Mouse (Mus musculus) kidney, embryonic 16.5 days (tissue): Measurements from ENCODE around the gene Aebp1. TPM values are rescaled to one million over a fixed set of nuclear protein-coding genes. Genes with fewer than 3 reads are reported as not detected.
A peak's percentile ranks its signal among the peaks of the same experiment; 100 is the strongest.

ENCODE experiments used
- ATAC-seq: fragments of 200-750 bp; cut with Nextera tagmentation; 2 replicates; pipeline ENCODE4 v1.8.0; 2017; ENCODE audit warnings: moderate TSS enrichment; ENCODE audit not compliant: low FRiP score, low TSS enrichment
- H3K27ac ChIP-seq: fragments of 300-500 bp; sonication (generic); 2 replicates; pipeline ENCODE4 v1.5.1; 2014; ENCODE audit warnings: low read length
- H3K27me3 ChIP-seq: fragments of 300-500 bp; sonication (generic); 2 replicates; pipeline ENCODE4 v1.6.1; 2014; ENCODE audit warnings: low read length, control low read depth, mixed read lengths; ENCODE audit not compliant: insufficient read depth
- H3K36me3 ChIP-seq: fragments of 300-500 bp; sonication (generic); 2 replicates; pipeline ENCODE4 v1.6.1; 2014; ENCODE audit warnings: low read length, control low read depth, mixed read lengths; ENCODE audit not compliant: insufficient read depth
- H3K4me1 ChIP-seq: fragments of 300-500 bp; sonication (generic); 2 replicates; pipeline ENCODE4 v1.6.1; 2014; ENCODE audit warnings: low read length, control low read depth, mixed read lengths; ENCODE audit not compliant: insufficient read depth
- H3K4me2 ChIP-seq: fragments of 300-500 bp; sonication (generic); replicated peaks from 2 replicates; pipeline ENCODE4 v1.6.1; 2014; ENCODE audit warnings: low read depth, low read length
- H3K4me3 ChIP-seq: fragments of 300-500 bp; sonication (generic); 2 replicates; pipeline ENCODE4 v1.5.1; 2014; ENCODE audit warnings: mild to moderate bottlenecking, low read length
- H3K9ac ChIP-seq: fragments of 300-500 bp; sonication (generic); replicated peaks from 2 replicates; pipeline ENCODE4 v1.6.1; 2014; ENCODE audit warnings: low read length
- H3K9me3 ChIP-seq: fragments of 300-500 bp; sonication (generic); 2 replicates; pipeline ENCODE4 v1.6.1; 2016; ENCODE audit warnings: low read length, control low read depth
- WGBS: fragments of 180-500 bp; shearing (Covaris S2); extraction: QIAGEN DNeasy Blood & Tissue Kit; methylation state at CpG from one replicate; pipeline ENCODE4 v1.1.7; 2014; 5-methylcytosine and 5-hydroxymethylcytosine counted together
- polyA plus RNA-seq: library from polyadenylated mRNA; unstranded; fragments of >200 nt; fragmentation: Nextera tagmentation; extraction: Ambion mirVana; gene quantifications from 2 replicates; pipeline ENCODE4 v1.2.1, GENCODE M21; 2015

Gene Aebp1
- polyA plus RNA-seq, 1 experiment from 2014 or later = 61.1 TPM

DNA sequence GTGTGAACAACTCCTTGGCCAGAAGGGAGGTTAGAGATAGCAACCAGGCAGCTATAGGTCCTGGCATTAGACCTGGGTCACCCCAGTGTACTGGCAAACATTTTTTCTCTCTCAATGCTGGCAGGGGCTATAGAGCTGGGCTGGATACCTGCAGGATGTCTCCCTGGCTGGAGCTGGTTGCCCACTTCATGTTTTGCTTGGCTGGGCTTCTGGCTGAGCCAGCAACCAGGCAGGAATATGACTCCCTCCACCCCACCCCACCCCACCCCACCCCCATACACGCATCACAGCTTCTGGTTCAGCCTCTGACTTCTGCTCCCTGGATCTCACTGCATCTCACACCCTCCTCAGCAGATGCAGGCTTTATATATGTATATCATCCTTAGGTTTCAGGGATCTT is 9.4 kb upstream of the Aebp1 start:
- Histone ChIP-seq H3K4me1 (peaks cover 20% of the 10 kb centered on the region), H3K27ac (no peak overlapping the region; the same call in 1 of the 2 replicates), H3K4me3 (no peak overlapping the region), H3K36me3 (no peaks in the 10 kb centered on the region), H3K9ac (no peak overlapping the region), H3K9me3 (no peaks in the 10 kb centered on the region), H3K27me3 (no peaks in the 10 kb centered on the region), H3K4me2 (no peak overlapping the region)
- 16% methylated on average over 1 of the region's 1 CpGs for WGBS
- peak; percentile 79 for ATAC-seq

DNA sequence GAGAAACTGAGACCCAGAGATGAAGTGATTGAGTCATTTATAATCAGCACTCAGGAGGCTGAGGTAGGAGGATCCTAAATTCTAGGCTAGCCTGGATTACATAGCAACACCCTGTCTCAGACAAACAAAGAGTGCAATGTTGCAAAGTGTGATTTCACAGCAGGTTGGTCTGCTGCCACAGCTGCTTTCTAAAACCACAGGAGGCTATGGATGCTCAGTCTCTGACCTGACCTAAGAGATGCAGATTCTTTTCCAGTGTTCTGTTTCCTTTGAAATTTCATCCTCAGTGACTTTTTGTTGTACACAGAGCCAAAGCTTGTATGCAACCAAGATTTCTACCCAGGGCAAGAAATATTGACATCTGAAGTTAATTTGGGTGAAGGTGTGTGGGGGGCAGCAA is 6.3 kb upstream of the Aebp1 start:
- Histone ChIP-seq H3K27me3 (no peaks in the 10 kb centered on the region), H3K27ac (no peak overlapping the region), H3K4me1 (peaks cover 16% of the 10 kb centered on the region), H3K9me3 (peaks cover 4% of the 10 kb centered on the region; the same call in 1 of the 2 replicates), H3K4me2 (no peak overlapping the region), H3K36me3 (no peaks in the 10 kb centered on the region), H3K9ac (no peak overlapping the region), H3K4me3 (no peak overlapping the region)
- no peak for ATAC-seq

DNA sequence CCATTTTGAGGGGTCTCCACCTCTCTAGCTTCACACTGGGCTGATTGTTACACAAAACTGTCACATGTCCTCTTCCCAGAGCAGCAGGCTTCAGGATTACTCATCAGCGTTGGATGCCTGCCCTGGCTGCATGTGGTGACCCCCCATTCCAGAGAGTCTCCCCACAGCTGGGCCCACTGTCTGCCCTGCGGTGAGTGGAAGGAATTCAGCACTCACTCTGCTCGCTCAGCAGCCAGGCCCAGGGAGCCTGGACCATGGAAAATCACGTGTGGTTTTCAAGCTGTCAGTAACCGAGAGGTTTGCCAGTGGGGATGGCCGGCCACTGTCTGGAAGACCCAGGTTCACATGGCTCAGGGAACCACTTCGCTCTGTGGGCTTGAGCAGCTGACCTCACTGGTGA is 5.8 kb upstream of the Aebp1 start:
- H3K9ac ChIP-seq = peak overlapping the region; percentile 7; the same call in 1 of the 2 replicates
- H3K36me3 ChIP-seq = no peaks in the 10 kb centered on the region
- H3K4me2 ChIP-seq = no peak overlapping the region
- peaks cover 4% of the 10 kb centered on the region; the same call in 1 of the 2 replicates for H3K9me3 ChIP-seq
- no peak for ATAC-seq
- 45% methylated on average over 7 of the region's 7 CpGs for WGBS
- H3K27me3 ChIP-seq = no peaks in the 10 kb centered on the region
- H3K4me3 ChIP-seq = no peak overlapping the region
- no peak overlapping the region for H3K27ac ChIP-seq
- peaks cover 16% of the 10 kb centered on the region for H3K4me1 ChIP-seq

DNA sequence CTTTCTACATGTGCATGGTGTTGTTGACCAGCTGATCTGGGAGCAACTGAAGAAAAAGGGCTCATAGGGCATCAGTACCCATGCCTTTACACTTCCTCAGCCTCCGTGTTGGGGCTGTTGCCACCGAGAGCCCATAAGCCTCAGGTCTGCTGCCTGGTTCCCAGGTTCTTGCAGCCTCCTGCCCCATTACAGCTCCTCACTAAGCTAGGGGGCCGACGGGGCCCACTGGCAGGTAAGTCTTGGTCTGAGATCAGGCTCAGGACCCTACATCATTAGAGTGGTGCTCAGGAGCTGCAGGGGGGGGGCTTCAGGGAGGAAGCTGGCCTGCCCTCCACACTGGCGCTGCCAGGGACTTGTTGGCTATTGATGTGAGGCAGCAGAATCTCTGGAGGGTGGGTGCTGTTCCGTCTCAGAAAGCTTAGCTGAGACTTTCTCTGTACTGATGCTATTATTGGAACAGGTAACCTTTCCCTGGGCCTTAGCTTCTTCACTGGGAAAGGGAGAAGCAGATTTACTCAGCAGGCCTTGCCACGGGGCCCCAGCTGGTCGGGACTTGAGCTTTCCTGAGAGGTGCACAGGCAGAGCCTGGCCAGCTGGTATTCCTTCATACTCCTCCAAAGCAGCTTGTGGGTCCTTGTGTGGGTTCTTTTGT is 5.1 kb upstream of the Aebp1 start:
- H3K4me2 ChIP-seq = no peak overlapping the region

DNA sequence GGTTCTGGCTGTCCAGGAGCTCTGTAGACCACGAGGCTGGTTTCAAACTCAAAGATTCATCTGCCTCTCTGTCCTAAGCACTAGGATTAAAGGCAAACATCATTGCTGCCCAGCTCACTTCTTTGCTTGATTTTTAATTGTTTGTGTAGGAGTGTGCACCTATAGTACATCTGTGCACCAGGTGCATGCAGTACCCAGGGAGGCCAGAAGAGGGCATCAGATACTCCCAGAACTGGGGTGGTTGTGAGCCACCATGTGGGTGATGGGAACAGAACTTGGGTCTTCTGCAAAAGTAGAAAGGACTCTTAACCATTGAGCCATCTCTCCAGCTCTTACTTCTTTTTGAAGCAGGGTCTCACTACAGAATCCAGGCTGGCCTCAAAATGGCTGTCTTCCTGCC is 3.0 kb upstream of the Aebp1 start:
- Histone ChIP-seq H3K4me1 (peaks cover 24% of the 10 kb centered on the region), H3K4me2 (no peak overlapping the region), H3K27me3 (no peaks in the 10 kb centered on the region), H3K9ac (no peak overlapping the region), H3K9me3 (peaks cover 4% of the 10 kb centered on the region; the same call in 1 of the 2 replicates), H3K4me3 (no peak overlapping the region), H3K36me3 (no peaks in the 10 kb centered on the region), H3K27ac (no peak overlapping the region)
- WGBS = 85% methylated on average over 1 of the region's 1 CpGs
- no peak for ATAC-seq

More for the DNA sequence above, 5.1 kb upstream of the Aebp1 start:
- Histone ChIP-seq H3K9ac (no peak overlapping the region), H3K36me3 (no peaks in the 10 kb centered on the region), H3K9me3 (peaks cover 4% of the 10 kb centered on the region; the same call in 1 of the 2 replicates), H3K4me1 (peaks cover 17% of the 10 kb centered on the region), H3K27me3 (no peaks in the 10 kb centered on the region), H3K4me3 (no peak overlapping the region), H3K27ac (no peak overlapping the region)
- ATAC-seq = no peak
- 78% methylated on average over 8 of the region's 8 CpGs for WGBS

DNA sequence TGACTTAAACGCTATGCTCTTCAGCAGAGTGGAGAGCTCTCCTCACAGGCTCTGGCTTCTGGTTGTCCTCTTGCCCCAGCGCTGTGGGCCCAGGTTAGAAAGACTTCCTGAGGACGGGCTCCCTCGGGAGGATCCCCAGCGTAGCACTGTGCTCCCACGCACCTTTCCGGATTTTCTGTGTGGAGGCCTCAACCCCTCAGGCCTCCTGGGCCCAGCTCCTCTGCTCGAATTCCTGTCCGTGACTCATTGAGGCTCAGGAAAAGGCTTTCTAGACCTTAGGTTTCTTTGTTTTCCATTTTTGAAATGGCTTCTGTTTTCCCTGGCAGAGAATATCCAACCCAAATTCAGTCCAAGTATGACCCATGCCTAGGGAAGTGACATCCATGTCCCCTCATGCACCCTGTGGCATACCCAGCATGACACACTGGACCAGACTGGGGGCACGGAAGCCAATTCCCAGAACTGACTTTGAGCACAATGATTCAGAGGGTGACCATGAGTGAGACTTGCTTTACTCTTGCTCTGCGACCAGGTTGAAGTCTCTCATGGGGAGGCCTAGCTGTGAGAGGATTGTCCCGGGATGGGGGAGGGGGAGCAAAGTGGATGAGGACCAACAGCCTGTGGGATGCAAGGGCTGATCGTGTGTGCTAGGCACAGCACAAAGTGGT is 1.7 kb upstream of the Aebp1 start:
- Histone ChIP-seq H3K27me3 (no peaks in the 10 kb centered on the region), H3K27ac (no peak overlapping the region), H3K4me2 (no peak overlapping the region), H3K9ac (no peak overlapping the region), H3K36me3 (no peaks in the 10 kb centered on the region), H3K9me3 (peaks cover 4% of the 10 kb centered on the region; the same call in 1 of the 2 replicates), H3K4me3 (no peak overlapping the region), H3K4me1 (peaks cover 24% of the 10 kb centered on the region)
- ATAC-seq = no peak
- 78% methylated on average over 13 of the region's 13 CpGs for WGBS

DNA sequence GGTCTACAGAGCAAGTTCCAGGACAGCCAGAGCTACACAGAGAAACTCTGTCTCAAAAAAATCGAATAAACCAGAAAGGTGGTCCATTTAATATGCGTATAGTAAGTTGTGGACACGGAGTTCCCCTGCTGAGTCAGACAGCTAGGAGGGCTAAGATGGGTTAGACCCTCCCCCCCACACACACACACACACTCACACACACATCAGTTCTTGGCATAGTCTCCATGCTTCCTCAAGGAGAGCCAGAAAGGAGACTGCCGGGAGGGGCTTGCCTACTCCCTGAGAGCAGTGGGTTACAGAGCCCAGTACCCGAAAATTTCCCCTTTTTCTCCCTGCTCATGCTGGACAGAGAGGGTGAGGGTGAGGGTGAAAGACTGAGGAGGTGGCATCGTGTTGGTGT is 1.1 kb upstream of the Aebp1 start:
- no peak for ATAC-seq
- H3K9ac ChIP-seq = no peak overlapping the region
- H3K4me2 ChIP-seq = no peak overlapping the region
- H3K4me3 ChIP-seq = no peak overlapping the region
- no peaks in the 10 kb centered on the region for H3K36me3 ChIP-seq
- H3K9me3 ChIP-seq = peaks cover 4% of the 10 kb centered on the region; the same call in 1 of the 2 replicates
- no peaks in the 10 kb centered on the region for H3K27me3 ChIP-seq
- H3K4me1 ChIP-seq = peaks cover 24% of the 10 kb centered on the region
- 68% methylated on average over 6 of the region's 6 CpGs for WGBS
- no peak overlapping the region for H3K27ac ChIP-seq

DNA sequence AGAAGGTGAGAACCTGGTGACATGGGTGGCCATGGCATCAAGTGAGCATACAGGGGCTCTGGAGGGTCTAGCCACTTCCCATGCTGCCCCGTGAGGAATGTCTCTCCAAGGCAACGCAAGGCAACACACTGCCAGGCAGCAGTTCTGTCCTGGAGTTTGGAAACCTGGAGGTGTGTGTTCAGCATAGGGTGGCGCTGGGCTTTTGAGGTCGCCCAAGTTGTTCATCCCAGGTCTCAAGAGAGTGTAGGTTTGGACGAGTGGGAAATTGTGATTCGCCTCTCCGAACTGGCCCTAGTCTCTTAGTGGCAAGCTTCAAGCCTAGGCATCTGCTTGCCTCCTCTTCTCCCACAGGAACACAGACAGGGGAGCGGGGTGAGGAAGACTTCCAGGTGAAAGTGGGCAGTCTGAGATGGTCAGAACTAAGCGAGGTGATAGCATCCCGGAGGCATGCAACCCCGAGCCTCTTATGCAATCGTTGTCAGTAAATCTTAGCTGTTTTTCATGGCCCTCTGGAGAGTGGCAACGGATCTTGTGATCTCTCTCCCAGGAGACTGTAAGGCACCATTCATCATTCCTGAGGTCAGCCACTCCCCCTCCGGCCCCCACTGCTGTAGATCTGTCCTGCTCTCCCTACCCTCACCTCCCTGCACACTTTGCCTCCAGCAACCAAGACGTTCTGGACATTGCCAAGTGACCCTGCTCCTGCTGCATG is 803 bp downstream of the Aebp1 start:
- Histone ChIP-seq H3K4me2 (peak overlapping the region; percentile 78), H3K4me3 (peak overlapping the region; percentile 52), H3K9me3 (peaks cover 4% of the 10 kb centered on the region; the same call in 1 of the 2 replicates), H3K27me3 (no peaks in the 10 kb centered on the region), H3K4me1 (peaks cover 32% of the 10 kb centered on the region), H3K36me3 (no peaks in the 10 kb centered on the region), H3K9ac (peak overlapping the region; percentile 74), H3K27ac (peak overlapping the region; percentile 23)
- WGBS = 6% methylated on average over 15 of the region's 15 CpGs
- ATAC-seq = peak; percentile 50

DNA sequence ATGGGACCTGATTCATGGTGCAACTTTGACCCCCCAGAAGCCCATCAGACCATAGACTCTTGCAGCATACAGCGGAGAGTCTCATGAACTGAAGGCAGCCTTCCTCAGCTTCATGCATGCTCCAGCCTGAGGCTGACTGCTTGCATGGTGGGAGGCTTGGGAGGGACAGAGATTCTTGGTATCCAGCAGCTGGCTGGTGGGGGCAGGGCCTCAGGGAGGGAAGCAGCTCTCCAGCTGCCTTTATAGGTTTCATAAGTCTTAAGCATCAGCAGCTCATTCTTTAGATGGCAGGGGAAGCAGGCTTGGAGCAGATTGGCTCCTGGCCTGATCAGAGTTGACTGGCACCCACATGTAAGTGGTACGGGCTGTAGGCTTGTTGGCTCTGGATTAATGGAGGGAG is 5.4 kb downstream of the Aebp1 start:
- Histone ChIP-seq H3K9me3 (no peaks in the 10 kb centered on the region), H3K4me1 (peaks cover 20% of the 10 kb centered on the region), H3K4me3 (no peak overlapping the region), H3K9ac (no peak overlapping the region), H3K27me3 (no peaks in the 10 kb centered on the region), H3K4me2 (no peak overlapping the region), H3K27ac (no peak overlapping the region; the same call in 1 of the 2 replicates), H3K36me3 (peaks cover 23% of the 10 kb centered on the region)
- 0 out of 2 replicates have a peak, but pooled peaks have one; percentile 12 for ATAC-seq
- WGBS = 73% methylated on average over 2 of the region's 2 CpGs
